Mouse (Mus musculus): ENCODE data around the gene 5730596B20Rik.

The 5730596B20Rik gene

GRCm38 (mm10) chr6:52177061-52177735, at the start of gene 5730596B20Rik:
Gene 5730596B20Rik (plus strand): TSS chr6:52177498.
- no peak for DNase-seq (ENCODE audit: low spot score)

- DNase-seq (ENCODE audit: low spot score) = no peak
Observed at GRCm38 (mm10) chr6:52137841-52138535, 39.3 kb upstream of the 5730596B20Rik start.

DNA sequence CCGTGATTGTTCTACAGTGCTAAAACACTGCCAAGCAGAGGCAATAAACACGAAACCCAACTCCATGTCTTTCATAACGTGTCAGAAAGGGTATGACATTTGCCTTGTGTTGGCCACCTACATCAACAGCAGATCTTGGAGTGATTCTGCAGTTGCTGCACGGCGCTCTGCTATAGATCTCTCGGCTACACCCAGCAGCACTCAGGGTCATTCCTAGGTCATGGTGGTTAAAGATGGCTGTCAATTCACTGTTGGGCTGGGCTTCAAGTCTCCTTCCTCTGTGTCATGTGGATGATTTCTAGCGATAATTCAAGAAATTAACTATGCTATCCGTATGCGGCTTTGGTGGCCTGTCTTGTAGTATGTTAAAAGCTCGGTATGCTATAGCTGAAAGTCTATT, 38.7 kb upstream of the 5730596B20Rik start:
- DNase-seq (ENCODE audit: low spot score) = no peak

- DNase-seq (ENCODE audit: low spot score) = no peak
Observed at GRCm38 (mm10) chr6:52139115-52139514, 38.2 kb upstream of the 5730596B20Rik start.

- DNase-seq (ENCODE audit: low spot score) = no peak
Observed at GRCm38 (mm10) chr6:52150401-52150966, 26.8 kb upstream of the 5730596B20Rik start.

- DNase-seq (ENCODE audit: low spot score) = no peak
Observed at GRCm38 (mm10) chr6:52151571-52151970, 25.7 kb upstream of the 5730596B20Rik start.

DNA sequence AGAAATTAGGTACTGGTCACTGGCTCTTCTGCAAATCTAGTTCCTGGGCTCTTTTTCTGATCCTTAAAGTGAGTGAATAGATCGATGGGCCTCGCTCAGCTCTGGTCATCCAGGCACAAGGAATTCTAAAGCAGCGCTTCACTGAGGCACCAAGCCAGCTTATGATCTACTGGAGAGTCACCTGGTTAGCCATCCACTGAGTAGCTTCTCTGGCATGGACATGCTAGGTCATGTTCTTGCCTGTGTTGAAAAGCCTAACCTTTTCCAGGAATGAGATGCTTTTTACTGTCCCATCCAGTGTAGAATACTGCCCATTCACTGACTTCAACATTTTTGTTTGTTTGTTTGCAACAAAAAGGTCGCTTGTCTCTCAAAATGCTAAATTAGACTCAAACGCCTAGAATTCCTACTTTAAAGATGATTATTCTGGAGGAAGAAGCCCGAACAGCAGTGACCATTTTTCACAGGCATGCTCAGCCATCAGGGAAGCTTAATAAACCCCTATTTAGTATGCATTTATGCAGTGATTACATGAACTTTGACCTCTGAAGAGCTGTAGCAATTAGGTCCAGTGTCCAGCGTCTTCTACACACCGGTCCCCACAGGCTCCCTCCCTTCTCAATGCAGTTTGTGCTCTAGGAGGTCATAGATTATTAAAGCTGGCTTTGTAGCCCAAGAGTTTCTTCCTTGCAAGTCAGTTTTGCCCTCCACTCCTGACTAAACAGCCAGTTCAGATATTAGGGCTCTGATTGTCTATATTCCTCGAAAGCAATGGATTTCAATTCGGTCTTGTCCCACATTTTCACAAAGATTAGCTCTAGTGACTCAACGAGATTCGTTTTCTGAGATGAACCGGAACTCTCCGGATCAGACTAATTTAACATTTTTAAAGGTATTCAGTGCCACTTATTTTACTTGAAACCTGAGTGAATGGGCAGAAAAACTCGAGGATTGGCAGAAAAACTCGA, 24.8 kb upstream of the 5730596B20Rik start:
- DNase-seq (ENCODE audit: low spot score) = no peak

- no peak for DNase-seq (ENCODE audit: low spot score)
Observed at GRCm38 (mm10) chr6:52153270-52153669, 24.0 kb upstream of the 5730596B20Rik start.

DNA sequence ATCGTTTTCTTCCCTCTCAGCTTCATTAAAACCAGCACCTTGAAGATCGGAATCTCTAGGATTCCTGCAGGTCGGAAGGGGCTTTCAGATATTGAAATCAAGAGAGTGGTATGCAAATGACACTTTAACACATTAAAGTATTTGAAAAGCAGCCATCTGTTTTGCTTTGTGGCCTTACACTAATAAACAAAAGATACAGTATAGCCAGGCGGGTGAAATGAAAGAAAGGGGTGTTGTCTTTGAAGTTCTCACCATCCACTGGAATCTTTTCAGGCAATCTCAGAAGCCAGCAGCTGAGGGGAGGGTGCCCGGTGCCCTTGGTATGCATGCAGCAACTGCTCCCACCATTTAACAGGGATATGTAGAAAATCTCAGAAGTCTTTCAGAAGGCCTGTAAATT, 23.3 kb upstream of the 5730596B20Rik start:
- no peak for DNase-seq (ENCODE audit: low spot score)

- DNase-seq (ENCODE audit: low spot score) = no peak
Observed at GRCm38 (mm10) chr6:52155471-52155870, 21.8 kb upstream of the 5730596B20Rik start.

- DNase-seq (ENCODE audit: low spot score) = no peak
Observed at GRCm38 (mm10) chr6:52156551-52157200, 20.6 kb upstream of the 5730596B20Rik start.

DNA sequence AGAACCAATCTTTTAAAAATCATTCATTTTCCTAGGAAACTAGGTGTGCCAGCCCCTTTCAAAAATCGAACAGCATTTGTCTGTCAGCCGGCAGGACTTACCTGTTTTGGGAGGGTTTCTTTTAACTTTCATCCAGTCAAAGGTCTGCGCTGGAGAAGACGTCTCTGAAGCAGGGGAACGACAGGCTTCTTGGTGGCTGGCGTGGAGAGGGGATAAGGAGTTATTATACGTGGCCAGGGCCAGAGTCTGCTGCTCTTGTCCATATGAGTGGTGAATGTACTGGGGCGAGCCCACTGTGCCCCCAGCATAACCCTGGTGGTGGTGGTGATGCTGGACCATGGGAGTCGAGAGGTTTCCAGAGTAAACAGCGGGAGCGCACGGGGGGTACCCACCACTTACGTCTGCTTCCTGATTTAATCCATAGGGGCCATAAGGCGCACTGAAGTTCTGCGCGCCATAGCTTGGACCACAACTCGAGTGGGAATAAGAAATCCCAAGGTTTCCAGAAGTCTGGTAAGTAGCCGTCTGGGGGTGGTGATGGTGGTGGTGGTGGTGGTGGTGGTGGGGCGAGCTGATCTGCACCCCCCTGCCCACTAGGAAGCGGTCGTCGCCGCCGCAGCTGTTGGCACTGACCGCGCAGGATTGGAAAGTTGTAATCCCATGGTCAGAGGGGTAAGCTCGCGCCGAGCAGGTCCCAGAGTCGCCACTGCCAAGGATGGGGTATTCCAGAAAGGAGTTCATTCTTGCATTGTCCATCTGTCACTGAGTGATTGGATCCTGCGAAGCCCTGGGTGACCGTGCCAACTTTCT, 19.6 kb upstream of the 5730596B20Rik start:
- no peak for DNase-seq (ENCODE audit: low spot score)

DNA sequence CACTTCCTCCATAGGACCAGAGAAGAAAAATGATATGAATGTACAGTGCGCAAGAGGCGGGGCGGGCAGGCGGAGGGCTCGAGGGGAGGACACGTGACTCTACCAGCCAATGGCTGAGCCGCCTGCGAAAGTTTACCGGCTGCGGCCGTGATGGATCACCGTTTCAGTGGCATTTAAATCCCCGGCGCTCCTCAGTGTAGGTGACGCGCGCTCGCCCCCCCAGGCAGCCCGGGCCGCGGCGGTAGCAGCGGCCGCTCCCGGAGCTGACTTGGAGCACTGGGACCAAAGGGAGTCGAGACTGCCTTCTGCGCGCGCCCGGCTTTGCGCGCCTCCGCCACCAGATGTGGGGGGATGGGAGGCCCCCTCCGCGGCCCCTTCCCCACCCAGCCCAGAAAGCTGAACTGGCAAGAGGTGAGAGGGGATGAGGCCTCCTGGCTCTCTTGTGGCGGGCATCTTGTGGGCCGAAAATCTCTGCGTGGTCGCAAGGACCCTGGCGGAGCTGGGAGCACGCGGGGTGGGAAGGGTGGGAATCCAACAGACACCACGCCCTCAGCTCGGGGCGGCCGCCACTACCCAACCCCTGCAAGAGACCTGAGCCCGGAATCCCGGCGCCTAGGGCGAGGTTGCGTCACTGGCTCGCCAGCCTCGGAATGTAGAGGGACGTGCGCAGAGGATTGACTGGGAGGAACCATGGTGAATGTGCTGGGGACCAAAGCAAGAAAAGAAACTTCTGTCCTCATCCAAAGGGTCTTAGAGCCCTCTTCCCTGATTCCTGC, 18.8 kb upstream of the 5730596B20Rik start, which contains the start of gene Hoxa1:
Hoxa1 (minus strand) TSS at position 42 of the 776 bp plus-strand sequence.
- DNase-seq (ENCODE audit: low spot score) = peak; percentile 21

DNA sequence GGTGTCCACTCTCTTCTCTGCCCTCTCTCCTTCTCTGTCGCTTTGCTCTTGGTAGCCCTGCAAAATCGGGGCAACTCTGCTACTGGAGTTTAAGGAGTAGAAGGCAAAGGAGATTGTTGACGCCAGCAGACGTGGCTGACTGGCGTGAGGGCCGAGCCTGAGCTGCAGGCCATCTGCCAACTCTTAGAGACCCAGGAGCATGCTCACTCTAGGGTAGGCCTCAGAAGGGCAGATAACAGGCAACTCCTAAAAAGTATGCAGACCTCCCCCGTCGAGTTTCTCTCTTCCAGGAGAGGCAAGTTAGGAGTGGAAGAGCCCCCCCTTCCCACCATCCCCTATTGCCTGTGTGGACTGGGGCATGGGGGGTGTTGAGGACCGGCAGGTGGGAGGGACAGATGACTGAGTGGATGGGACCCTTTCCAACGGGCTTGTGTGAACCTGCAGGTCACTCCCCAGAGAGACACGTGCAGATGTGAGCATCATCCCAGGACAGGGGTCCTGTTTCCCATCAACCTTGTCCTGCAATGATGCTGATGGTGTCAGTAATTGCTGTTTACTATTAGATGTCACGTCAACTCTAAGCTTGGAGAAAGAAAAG, 18.0 kb upstream of the 5730596B20Rik start:
- no peak for DNase-seq (ENCODE audit: low spot score)

- no peak for DNase-seq (ENCODE audit: low spot score)
Observed at GRCm38 (mm10) chr6:52159979-52160378, 17.3 kb upstream of the 5730596B20Rik start.

DNA sequence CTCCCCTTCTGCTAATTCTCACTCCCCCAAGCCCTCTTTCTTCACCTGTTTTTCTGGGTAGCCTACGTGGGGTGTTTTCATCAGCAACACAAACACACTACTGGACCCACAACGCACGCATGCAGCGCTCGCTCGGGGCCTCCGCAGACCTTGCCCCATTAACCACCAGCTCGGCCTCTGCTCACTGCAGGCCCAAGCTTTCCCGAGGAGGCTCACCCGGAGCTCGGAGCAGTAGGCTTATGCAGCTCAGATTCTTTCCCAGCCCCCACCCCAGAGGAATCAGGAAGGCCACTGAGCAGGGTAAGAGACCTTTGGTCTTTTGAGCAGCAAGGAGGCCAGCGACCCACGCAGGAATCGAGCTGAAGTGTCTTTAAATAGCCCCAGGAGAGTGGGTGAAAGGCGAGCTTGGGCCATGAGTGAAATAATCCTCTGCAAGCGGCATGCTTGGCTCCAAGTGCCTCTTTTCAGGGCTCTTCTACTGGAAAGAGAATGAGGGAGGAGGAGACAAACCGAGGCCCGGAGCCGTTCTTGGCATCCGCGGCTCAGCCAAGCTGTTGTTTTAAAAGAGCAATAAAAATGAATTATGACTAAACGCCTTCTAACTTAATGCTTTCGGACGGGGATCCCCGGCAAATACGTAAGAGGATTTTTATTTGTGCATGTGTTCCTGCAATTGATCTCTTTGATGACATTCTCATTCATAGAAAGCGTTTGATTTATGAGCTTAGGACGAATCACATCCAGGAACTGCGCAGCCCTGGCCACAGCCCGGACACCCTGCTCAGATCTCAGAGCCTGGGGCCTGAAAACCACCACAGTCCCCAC, 16.6 kb upstream of the 5730596B20Rik start:
- DNase-seq (ENCODE audit: low spot score) = no peak

DNA sequence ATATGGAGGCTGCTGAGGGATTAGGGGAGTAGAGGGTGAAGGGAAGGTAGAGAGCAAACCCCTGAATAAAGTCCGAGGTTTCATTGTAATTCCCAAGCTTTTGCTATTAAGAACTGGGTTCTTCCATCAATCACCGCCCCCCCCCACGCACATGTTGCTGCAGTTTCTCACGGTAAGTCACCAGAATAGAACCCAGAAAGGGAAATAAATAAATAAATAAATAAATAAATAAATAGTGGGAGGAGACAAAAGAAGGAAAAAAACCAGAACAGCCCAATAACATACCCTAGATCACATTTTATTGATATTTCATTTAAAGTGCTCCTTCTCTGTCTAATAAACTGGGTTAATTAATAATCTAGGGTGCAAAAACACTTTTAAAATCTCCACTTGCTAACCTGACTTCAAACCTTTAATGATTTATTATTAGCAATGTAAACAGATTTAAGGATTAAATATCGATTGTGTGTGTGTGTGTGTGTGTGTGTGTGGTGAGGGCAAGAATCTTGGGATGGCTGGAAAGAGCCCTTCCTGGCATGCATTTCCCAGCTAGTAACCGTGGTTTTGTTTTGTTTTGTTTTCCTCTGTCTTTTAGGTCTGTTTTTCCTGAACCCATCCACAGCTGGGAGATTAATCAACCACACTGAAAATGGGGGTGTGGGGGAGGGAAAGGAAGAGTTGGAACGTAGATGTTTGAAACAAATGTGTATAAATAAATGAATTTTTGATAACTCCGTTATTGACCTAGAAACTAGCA, 15.8 kb upstream of the 5730596B20Rik start:
- no peak for DNase-seq (ENCODE audit: low spot score)

DNA sequence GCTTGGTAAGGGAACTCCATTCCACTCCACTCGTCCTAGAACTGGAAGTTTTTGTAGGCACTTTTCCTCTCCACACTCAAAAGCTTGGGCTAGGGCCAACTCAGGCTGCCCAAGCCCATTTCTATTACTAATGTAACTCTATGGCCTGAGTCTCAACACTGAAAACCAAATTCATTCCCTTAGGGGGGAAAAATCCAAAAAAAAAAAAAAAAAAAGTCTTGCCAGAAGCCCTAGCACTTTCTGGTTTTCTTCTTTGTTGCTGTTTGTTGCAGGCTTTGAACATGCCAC, 15.3 kb upstream of the 5730596B20Rik start:
- no peak for DNase-seq (ENCODE audit: low spot score)
